Mouse (Mus musculus) NIH3T3 (cell line): ENCODE measurements around the gene Doc2a.

Source experiments
- DNase-seq: peaks from one replicate; pipeline ENCODE4 v3.0.0-alpha.2; 2012; ENCODE audit warnings: low read depth

The Doc2a gene

DNA sequence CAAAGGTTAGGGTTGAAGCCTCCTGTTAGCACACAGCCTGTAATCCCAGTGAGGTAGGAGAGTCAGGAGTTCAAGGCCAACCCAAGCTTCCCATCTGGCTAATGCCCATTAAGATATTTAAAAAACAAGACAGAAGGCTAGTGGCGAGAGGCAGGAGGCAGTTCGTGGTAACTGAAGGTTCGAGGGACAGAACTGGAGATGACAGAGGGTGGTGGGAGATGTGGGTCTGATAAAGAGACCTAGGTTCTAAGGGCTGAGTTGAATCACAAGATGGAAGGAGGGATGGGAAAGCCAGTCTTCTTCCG, at the start of gene Doc2a:
Doc2a (plus strand) TSS at position 301 of the 305 bp plus-strand sequence.
- DNase-seq, result no peak

DNA sequence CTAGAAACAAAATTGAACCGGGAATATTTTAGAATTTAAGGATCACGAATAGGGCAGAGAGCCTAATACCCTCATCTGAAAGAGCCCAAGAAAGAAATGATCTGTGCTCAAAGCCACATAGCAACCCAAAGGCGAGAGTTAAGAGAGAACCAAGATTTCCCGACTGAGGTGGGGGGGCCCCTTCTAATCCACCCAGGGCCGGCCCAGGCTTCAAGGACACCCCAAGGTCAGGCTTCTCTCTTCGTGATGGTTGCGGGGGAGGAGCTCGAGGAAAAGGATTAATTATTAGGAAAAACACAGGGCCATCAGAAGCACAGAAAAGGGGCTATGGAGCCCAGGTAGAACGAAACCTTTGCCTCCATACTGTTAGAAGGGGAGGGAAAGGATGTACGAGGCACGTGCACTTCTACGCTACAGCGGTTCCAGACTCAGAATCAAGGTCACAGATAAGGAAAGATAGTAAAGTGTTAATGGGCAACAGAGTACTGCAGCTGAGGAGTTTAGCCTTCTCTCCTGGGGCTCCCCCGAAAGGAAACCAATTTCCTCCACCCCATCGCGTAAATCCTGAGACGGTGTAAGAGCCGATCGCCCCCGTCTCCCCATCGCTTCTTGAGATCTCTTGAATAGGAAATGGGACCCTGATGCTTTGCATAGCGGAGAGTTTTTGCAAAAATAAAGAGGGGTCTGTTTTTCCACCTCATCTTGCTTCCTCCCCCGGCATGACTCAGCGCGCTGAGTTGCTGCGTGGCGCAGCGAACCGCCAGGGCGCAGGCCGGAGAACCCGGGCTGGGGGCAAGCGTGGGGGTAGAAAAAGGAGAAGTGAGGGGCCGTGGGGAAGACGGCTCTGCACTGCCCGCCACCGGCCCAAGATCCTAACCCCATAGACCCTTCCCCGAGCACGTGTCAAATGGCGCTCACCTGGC, 48.8 kb upstream of the Doc2a start:
- DNase-seq, result no peak

DNA sequence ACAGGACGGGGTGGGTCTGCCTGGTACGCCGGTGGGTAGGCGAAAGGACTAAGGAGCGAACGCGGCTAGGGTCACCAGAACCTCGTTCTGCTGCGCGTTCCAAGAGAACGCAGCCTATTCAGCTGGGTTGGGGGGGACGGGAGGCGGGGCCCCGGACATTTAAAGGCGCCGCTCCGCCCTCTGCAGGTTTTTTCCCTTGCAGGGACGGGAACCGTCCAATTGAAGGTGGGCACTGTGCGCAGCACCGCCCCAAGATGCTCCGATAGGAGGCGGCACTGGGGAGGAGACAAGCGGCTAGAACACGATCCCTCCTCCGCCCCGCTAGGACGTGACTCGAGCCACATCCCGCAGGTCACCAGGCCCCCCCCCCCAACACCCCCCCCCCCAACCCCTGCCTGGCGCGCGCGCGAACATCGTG, 48.2 kb upstream of the Doc2a start:
- peak; percentile 97 for DNase-seq

DNA sequence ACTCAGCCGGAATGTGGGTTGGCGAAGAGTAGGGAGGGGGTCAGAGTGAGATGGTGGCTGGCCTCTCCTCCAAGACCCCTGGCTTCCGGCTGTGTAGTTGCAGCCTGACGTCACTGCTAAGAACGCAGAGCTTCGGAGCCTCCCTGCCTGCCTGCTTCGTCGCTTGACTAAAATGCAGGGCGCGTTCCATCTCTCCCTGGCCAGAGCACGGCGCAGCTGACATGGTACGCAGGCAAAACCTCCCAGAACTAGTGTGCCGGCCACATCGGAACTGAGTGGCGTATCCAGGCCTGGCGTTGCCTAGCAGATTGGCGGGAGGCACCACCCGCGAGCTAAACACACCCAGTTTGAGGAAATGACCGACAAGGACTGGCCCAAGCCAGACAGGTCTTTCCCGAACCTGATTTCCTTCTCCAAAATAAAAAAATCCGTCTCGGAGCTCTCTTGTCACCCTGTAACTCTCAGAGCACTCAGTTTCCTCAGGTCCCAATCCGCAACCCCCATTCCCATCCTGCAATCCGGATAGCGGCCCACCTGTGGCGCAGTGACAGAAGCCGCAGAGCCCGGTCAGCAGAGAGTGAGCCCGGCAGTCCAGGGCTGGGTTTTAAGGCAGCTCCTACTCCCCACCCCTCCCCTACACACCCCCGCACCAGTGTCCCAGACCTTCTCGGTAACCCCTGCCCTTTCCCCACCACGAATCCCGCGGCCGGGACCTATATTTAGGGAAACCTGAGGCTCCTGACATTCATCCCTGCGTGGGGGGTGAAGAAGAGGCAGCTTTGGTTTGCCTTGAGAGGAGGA, 47.5 kb upstream of the Doc2a start:
- no peak for DNase-seq

DNA sequence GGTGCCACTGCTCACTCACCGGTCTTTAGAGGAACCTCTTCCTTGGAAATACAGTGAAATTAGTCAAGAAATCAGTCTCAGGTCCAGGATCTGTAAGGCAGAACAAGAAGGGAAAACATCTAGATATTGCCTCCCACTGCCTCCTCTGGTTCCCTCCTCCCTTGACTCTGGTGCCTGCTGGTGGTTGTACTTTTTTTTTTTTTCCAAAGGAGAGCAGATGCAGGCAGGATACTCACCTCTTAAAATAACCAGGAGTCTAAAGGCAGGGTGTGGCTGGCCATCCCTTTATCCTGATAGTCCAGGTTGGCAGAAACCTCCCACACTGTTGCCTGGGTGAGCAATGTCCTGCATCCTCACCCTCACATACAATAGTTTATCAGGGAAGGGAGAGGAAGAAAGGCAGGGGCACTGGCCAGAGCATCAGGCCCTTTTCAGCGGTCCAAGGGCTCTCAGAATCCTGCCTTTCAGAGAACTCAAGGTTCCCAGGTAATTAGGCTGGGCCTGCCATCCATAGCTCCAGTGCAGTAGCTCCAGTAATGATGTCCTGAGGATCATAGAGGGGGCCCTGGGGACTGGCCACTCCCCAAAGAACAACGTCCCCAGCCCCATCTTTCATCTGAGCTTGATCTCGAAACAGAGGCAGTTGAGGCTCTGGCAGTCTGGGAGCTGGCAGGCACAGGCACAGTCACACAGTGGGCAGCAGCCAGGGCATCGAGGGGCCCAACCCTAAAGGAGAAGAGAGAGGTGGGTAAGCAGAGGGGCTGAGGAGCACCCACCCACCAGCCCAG, 46.8 kb upstream of the Doc2a start:
- DNase-seq, result peak; percentile 54

DNA sequence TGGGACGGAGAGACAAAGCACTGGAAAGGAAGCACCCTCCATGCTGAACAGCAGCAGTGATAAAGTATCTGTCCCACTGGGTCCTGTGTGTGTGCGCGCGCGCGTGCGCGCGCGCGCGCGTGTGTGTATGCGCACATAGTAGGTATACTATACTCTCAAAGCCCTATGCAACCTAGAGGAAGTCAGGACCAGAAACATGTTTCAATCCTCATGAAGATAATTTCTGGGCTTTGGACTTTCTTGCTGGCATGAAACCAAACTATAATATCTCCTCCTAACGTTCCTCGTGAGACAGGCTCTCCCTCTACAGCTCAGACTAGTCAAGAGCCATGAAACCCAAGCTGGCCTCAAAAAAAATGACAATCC, 46.2 kb upstream of the Doc2a start:
- no peak for DNase-seq

DNA sequence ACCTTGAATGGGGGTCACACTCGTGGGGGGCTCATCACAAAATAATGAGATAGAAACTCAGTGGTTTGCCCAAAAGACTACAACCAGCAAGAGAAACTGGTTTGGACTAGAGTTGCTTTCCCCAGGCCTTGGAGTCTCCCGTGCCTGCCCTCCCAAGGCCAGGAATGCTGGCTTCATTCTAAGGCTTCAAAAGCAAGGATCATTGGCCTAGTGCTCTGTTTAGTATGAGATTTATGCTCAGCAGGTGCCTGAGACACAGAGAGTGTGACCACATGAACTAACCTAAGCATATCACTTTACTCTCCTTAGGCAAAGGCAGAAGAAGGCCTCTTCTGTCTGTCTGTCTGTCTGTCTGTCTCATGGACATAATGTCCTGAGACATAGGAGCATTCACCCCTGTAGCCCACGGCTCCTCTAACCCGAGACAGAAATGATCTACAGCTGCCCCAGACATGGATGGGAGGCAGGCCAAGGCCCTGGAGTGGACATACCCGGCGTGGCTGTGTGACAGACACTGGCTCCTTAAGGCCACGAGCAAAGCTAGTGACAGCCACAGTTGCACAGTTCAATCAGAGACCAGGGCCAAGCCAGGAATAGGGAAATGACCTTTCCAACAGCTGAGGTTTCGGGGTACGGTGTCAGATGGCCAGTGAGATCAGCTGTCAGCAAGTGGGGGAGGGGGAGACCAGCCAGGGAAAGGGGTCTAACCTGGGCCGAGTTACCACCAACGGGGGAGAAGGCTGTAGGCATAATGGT, 44.9 kb upstream of the Doc2a start:
- no peak for DNase-seq

DNA sequence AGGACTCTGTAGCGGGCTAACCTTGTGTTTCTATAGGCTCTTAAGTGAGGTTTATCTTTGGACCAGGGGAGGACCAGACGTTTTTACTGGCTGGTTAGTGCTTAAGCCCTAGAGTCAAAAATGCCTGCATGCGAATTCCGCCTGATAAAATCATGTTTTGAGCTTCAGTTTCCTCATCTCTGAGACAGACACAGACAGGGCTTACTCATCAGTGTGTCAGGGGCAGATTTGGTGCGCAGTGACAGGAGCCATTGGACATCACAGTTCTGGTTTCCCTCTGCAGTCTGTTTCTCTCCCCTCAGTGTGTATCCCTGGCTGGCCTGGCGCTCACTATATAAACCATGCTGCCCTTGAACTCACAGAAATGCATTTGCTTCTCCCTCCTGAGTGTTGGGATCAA, 44.0 kb upstream of the Doc2a start:
- no peak for DNase-seq

DNA sequence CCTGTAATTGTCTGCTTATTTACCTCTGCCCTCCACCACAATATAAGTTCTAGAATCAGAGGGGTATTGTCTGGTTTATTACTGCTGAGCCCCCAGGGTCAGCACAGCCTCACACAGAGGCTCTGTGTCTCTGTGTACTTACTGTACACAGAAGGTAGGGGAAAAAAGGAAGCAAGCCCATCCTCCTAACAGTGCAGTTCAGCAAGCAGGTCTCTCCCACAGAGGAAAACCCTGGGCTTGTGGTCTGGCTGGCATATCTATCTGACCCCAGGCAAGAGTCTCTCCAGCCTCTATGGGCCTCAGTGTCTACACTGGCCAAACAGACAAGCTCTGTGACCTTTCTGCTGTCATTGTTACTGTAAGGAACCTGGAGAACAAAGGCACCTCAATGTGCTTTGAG, 43.5 kb upstream of the Doc2a start:
- DNase-seq, result no peak

DNA sequence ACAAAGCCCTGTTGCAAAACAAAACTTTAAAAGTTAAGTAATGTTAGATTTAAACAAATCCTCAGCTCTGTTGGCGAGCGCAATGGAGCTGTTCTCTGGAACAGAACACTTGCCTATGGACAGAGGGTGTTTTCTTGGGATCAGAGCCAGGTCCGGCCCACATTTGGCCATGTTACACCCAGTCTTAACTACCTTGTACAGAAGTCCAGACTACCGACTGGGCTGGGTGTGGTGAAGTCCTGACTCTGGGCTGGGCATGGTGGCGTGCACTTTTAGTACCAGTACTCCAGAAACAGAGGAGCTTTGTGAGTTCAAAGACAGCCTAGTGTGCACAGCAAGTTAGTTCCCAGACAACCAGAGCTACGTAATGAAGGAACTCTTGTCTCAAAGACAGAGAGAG, 40.3 kb upstream of the Doc2a start:
- DNase-seq, result peak; percentile 85

DNA sequence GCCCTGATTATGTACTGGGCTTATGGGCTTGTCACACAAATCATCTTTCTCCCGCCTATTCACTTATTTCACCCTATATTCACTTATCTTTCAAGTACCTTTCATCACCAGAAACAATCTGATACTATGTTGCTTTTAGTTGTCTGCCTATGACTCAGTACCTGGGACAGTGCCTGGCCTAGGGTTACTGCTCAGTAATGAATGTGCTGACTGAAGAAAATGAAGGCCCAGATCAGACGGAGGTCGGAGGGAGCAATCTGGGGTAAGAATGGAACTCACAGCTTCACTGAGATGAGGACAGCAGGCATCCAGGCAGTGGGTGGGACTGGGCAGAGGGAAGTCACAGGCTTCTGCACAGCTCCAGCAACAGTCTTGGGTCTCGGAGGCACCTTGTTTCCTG, 39.8 kb upstream of the Doc2a start:
- peak; percentile 80 for DNase-seq

DNA sequence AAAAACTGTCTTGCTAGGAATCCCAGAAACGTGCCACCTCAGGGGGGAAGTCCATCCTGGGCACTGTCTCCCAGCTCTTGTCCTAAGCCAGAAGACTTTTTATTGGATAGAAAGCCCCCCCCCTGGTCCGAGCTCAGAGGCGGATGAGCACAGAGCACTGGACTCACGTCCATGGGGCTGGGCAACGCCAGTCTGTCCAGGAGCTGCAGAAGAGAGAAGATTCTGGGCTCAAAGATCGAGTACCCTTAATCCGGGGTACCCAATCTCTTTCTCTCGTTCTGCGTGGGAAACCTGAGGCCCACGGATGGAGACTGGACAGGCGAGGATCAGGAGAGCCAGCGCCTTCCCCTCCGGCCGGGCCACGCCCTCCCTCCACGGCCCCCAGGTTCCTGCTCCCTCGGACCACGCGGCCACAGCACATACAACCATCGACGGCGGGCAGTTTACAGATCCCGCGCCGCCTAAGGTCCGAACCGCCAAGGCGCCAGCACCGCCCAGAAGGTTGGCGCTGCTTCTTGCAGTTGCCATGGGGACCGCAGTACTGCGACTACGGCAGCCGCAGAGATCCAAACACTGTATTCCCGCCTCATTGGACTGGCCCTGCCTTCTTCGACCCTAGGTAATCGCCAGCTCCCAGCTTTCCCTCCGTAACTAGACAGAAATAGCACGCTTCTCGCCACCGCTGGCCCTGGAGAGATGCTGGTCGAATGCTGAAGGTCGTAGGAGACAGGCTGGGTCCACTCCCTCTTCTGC, 38.3 kb upstream of the Doc2a start:
- peak; percentile 91 for DNase-seq

DNA sequence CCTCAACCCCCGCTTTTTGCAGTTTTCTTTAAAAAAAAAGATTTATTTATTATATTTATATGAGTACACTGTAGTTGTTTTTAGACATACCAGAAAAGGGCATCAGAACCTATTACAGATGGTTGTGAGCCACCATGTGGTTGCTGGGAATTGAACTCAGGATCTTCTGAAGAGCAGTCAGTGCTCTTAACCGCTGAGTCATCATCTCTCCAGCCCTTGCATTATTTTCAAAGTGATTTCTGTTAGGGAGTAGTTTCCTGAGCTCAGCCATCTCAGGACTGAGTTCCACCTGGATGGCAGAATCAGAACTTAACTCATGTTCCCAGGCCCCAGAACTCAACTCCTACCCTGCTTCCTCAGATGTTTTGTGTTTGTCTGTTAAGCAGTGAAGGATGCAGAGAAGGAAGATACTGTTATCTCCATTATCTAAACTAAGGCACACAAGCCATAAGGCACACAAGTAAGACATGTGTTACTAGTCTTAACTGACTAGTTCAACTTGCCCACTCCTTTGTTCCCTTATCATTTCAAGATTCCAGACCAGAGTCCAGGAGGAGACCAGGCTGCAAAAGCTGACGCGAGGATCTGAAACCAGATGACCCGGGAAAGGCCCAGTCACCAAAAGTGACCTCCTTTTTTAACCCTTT, 37.4 kb upstream of the Doc2a start:
- DNase-seq, result no peak

DNA sequence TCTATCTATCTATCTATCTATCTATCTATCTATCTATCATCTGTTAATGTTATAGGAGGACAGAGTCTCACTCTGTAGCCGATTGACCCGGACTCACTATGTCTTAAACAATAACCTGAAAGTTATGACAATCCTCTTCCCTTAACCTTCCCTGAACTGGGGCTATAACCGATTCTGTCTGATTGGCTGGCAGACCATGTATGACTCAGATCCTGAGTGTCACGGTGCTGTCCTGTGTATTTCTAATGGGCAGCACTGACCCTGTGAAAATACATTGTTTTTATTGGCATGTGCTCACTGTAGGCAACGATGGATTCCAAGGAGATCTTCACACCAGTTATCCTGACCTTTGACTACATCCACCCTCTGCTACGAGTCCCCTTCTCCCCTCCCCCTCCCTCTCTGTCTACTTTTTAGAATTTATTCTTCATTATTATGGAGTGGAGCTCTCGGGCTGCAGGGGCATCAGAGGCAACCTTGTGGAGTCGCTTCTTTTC, 31.4 kb upstream of the Doc2a start:
- DNase-seq, result no peak

DNA sequence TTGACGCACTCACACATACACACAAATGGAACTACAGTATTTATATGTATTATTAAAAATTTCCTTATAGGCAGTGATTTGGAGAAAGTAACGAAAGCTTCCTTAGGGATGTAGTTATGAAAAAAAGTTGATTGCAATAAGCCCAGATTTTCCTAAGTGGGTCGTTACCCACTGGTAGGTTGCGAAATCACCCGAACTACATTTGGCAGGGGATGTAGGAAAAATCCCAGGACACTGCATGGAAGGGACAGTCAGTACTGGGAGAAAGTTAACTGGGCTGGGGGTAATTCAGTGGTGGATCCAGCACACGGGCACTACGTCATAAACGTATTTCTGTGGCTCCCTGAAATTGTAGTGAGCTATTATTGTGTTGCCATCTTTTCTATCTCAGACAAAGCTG, 30.7 kb upstream of the Doc2a start:
- peak; percentile 30 for DNase-seq

DNA sequence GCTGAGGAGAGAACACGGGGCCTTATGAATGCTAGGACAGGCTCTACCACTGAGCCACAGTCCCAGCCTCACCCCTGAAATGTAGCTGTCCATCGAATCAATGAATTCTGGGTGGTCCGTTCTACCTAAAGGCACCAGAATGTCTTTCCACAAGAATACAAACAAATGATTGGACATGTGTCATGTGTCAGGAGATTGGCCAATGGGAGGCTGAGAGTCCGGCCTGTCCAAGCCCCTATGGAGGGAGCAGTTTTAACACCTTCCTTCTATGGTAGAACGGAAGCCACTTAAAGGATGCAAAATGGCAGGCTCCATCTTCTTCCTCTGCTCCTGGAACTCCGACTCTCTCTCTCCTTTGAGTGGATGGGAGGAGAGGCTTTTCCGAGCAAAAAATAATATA, 29.6 kb upstream of the Doc2a start:
- DNase-seq, result no peak

DNA sequence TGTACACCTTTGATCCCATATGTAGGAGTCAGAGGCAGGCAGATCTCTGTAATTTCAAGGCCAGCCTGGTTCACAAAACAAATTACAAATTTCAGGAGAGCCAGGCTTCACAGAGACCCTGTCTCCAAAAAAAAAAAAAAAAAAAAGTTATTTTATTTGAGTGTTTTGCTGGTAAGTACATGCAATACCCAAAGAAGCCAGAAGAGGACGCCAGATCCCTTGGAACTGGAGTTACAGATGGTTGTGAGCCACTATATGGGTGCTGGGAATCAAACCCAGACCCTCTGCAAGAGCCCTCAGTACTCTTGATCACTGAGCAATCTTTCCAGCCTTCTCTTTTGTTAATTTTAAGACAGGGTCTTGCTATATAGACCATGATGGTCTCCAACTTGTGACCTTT, 28.4 kb upstream of the Doc2a start:
- DNase-seq, result no peak

DNA sequence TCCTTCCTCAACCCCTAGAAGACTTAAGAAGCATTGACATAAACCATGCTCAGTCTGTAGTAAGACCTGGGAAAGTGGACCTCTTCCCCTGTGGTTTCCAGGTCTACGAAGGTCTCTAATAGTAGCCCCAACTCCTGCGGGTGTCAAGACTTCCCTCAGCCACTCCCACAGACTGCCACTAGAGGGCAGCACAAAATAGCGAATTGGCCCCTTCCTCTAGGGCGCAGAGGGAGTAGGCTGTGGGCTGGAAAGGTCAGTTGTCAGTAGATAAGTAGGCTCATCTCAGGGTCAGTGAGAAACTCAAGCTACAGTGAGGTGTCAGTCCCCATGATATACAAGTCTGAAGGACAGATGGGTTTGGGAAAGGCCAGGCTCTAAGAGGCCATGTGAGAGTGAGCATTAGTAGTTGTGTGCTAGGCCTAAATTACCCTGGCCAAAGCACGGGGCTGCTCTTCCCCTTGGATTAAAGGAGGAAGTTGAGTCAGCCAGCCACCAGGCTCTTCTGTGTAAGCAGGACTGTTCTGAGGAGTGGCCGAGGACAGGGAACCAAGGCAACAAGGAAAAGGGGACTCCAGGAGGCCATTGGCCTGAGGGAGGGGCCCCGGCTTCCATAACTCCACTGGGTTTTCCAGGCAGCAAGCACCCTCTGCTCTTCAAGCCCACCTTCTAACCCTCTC, 25.2 kb upstream of the Doc2a start:
- DNase-seq, result peak; percentile 86

DNA sequence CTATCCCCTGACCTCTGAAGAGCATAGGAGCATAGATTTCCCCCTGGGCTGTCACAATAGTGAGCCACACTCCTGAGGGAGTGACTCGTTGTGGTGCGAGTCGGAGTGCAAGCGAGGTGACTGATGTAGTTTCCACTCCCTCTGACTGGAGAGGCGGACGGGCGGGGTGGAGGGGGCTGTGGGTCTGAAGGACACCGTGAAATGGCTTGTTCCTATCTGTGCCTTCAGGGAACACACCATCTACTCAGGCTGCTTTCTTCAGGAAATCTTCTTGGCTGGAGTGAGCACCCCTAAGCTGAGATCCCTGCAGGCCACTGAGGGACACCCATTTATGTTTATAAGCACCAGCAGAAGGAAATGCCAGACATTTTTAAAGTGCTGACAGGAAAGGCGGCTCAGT, 24.5 kb upstream of the Doc2a start:
- no peak for DNase-seq

DNA sequence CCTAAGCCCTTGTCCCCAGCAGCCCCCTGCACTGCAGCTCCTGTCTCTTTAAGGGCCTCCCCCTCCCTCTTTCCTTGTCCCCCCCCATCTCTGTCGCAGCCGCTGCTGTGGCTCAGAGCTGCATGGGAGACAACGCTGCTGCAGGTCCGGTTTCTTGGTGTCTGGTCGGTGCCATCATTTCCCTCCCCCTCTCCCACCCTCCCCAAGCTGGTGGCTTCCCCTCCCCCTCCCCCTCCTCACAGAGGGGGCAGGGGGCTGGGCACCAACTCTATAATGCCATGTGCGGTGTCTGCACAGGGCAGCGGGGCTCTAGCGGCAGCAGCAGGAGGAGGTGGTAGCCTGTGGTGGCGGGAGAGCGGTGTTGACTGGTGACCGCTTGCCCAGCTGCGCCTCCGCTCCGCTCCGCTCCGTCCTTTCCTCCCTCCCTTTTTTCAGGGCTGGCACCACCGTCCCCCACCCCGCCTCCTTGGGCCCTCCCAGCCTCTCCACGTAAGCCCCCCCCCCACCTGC, 24.0 kb upstream of the Doc2a start:
- DNase-seq, result no peak
